Mouse (Mus musculus) neural tube, embryonic 13.5 days (tissue): ENCODE measurements around the gene Tdgf1. TPM values are rescaled to one million over a fixed set of nuclear protein-coding genes. Genes with fewer than 3 reads are reported as not detected.

Experiments
- ATAC-seq: fragments of 200-750 bp; cut with Nextera tagmentation; 2 replicates; pipeline ENCODE4 v1.8.0; 2017; ENCODE audit warnings: low read depth, mild to moderate bottlenecking, moderate TSS enrichment, moderate library complexity
- H3K27ac ChIP-seq: fragments of 300-500 bp; sonication (generic); replicated peaks from 2 replicates; pipeline ENCODE4 v1.5.1; 2015; ENCODE audit warnings: moderate library complexity, mild to moderate bottlenecking, inconsistent platforms
- H3K27me3 ChIP-seq: fragments of 300-500 bp; sonication (generic); 2 replicates; pipeline ENCODE4 v1.6.1; 2015; ENCODE audit warnings: mild to moderate bottlenecking, inconsistent platforms
- H3K36me3 ChIP-seq: fragments of 300-500 bp; sonication (generic); 2 replicates; pipeline ENCODE4 v1.6.1; 2015; ENCODE audit warnings: mild to moderate bottlenecking, inconsistent platforms
- H3K4me1 ChIP-seq: fragments of 300-500 bp; sonication (generic); replicated peaks from 2 replicates; pipeline ENCODE4 v1.6.1; 2015; ENCODE audit warnings: inconsistent platforms
- H3K4me2 ChIP-seq: fragments of 300-500 bp; sonication (generic); 2 replicates; pipeline ENCODE4 v1.6.1; 2015; ENCODE audit warnings: inconsistent platforms, mild to moderate bottlenecking, moderate library complexity
- H3K4me3 ChIP-seq: fragments of 300-500 bp; sonication (generic); 2 replicates; pipeline ENCODE4 v1.5.1; 2015; ENCODE audit warnings: mild to moderate bottlenecking, inconsistent platforms
- H3K9ac ChIP-seq: fragments of 300-500 bp; sonication (generic); 2 replicates; pipeline ENCODE4 v1.6.1; 2015; ENCODE audit warnings: moderate library complexity, mild to moderate bottlenecking, inconsistent platforms
- H3K9me3 ChIP-seq: fragments of 300-500 bp; sonication (generic); 2 replicates; pipeline ENCODE4 v1.6.1; 2016; ENCODE audit warnings: inconsistent platforms
- WGBS: fragments of 180-500 bp; shearing (Covaris S2); methylation state at CpG from one replicate; pipeline ENCODE4 v1.1.7; 2015; 5-methylcytosine and 5-hydroxymethylcytosine counted together
- polyA plus RNA-seq: library from polyadenylated mRNA; unstranded; fragments of >200 nt; fragmentation: Nextera tagmentation; extraction: Ambion mirVana; gene quantifications from 2 replicates; pipeline ENCODE4 v1.2.1, GENCODE M21; 2015

Tdgf1 gene
- polyA plus RNA-seq, 1 experiment from 2014 or later, result 0.22 TPM

GRCm38 (mm10) chr9:110965910-110966231 is 19.9 kb upstream of the Tdgf1 start:
- Histone ChIP-seq H3K4me1 (no peaks in the 10 kb centered on the region), H3K27me3 (no peaks in the 10 kb centered on the region), H3K9ac (no peak overlapping the region), H3K4me2 (no peak overlapping the region), H3K27ac (no peak overlapping the region), H3K9me3 (no peaks in the 10 kb centered on the region), H3K36me3 (no peaks in the 10 kb centered on the region), H3K4me3 (no peak overlapping the region)
- WGBS, result 76% methylated on average over 2 of the region's 2 CpGs
- no peak for ATAC-seq

- WGBS, result 90% methylated on average over 22 of the region's 22 CpGs
- Histone ChIP-seq H3K27me3 (no peaks in the 10 kb centered on the region), H3K4me3 (no peak overlapping the region), H3K9ac (no peak overlapping the region), H3K27ac (no peak overlapping the region), H3K36me3 (no peaks in the 10 kb centered on the region), H3K4me2 (no peak overlapping the region), H3K4me1 (no peaks in the 10 kb centered on the region), H3K9me3 (no peaks in the 10 kb centered on the region)
- no peak for ATAC-seq
These were observed 19.3 kb upstream of the Tdgf1 start for GRCm38 (mm10) chr9:110965062-110965909.

- Histone ChIP-seq H3K9me3 (no peaks in the 10 kb centered on the region), H3K36me3 (no peaks in the 10 kb centered on the region), H3K27me3 (no peaks in the 10 kb centered on the region), H3K4me3 (no peak overlapping the region), H3K27ac (no peak overlapping the region), H3K4me2 (no peak overlapping the region), H3K4me1 (no peaks in the 10 kb centered on the region), H3K9ac (no peak overlapping the region)
- no peak for ATAC-seq
- 89% methylated on average over 8 of the region's 8 CpGs for WGBS
These were observed 17.7 kb upstream of the Tdgf1 start for GRCm38 (mm10) chr9:110963566-110964115.

- Histone ChIP-seq H3K4me3 (no peak overlapping the region), H3K4me1 (no peaks in the 10 kb centered on the region), H3K9me3 (no peaks in the 10 kb centered on the region), H3K27ac (no peak overlapping the region), H3K9ac (no peak overlapping the region), H3K4me2 (no peak overlapping the region), H3K27me3 (no peaks in the 10 kb centered on the region), H3K36me3 (no peaks in the 10 kb centered on the region)
- ATAC-seq, result no peak
- WGBS, result 98% methylated on average over 8 of the region's 8 CpGs
These were observed 15.4 kb upstream of the Tdgf1 start for GRCm38 (mm10) chr9:110961386-110961785.

GRCm38 (mm10) chr9:110960230-110961149 is 14.5 kb upstream of the Tdgf1 start:
- 87% methylated on average over 13 of the region's 13 CpGs for WGBS
- H3K9me3 ChIP-seq, result no peaks in the 10 kb centered on the region
- no peak overlapping the region for H3K4me3 ChIP-seq
- no peaks in the 10 kb centered on the region for H3K36me3 ChIP-seq
- no peaks in the 10 kb centered on the region for H3K4me1 ChIP-seq
- H3K4me2 ChIP-seq, result no peak overlapping the region
- no peaks in the 10 kb centered on the region; the same call in 1 of the 2 replicates for H3K27me3 ChIP-seq
- no peak overlapping the region for H3K9ac ChIP-seq
- H3K27ac ChIP-seq, result no peak overlapping the region
- ATAC-seq, result no peak

GRCm38 (mm10) chr9:110959669-110960068 is 13.7 kb upstream of the Tdgf1 start:
- WGBS, result 84% methylated on average over 5 of the region's 5 CpGs
- no peak for ATAC-seq

GRCm38 (mm10) chr9:110955962-110956361 is 10.0 kb upstream of the Tdgf1 start:
- peaks cover 32% of the 10 kb centered on the region for H3K27me3 ChIP-seq
- WGBS, result 85% methylated on average over 6 of the region's 6 CpGs
- no peaks in the 10 kb centered on the region for H3K9me3 ChIP-seq
- no peak for ATAC-seq
- 0 out of 2 replicates have a peak, but pooled peaks cover 11% of the 10 kb centered on the region for H3K4me1 ChIP-seq
- no peak overlapping the region for H3K9ac ChIP-seq
- no peak overlapping the region for H3K4me2 ChIP-seq
- H3K4me3 ChIP-seq, result no peak overlapping the region
- H3K36me3 ChIP-seq, result no peaks in the 10 kb centered on the region
- no peak overlapping the region for H3K27ac ChIP-seq

More at GRCm38 (mm10) chr9:110959669-110960068, 13.7 kb upstream of the Tdgf1 start:
- no peak overlapping the region for H3K27ac ChIP-seq
- peaks cover 7% of the 10 kb centered on the region for H3K27me3 ChIP-seq
- 0 out of 2 replicates have a peak, but pooled peaks cover 1% of the 10 kb centered on the region for H3K4me1 ChIP-seq
- H3K9me3 ChIP-seq, result no peaks in the 10 kb centered on the region
- H3K4me3 ChIP-seq, result no peak overlapping the region
- no peak overlapping the region for H3K4me2 ChIP-seq
- H3K9ac ChIP-seq, result no peak overlapping the region
- H3K36me3 ChIP-seq, result no peaks in the 10 kb centered on the region

- Histone ChIP-seq H3K9ac (no peak overlapping the region), H3K4me1 (0 out of 2 replicates have a peak, but pooled peaks cover 11% of the 10 kb centered on the region), H3K4me2 (peak overlapping the region; percentile 89), H3K27me3 (peaks cover 33% of the 10 kb centered on the region), H3K4me3 (peak overlapping the region; percentile 46; the same call in 1 of the 2 replicates), H3K27ac (no peak overlapping the region), H3K36me3 (no peaks in the 10 kb centered on the region), H3K9me3 (no peaks in the 10 kb centered on the region)
- 62% methylated on average over 2 of the region's 2 CpGs for WGBS
- no peak for ATAC-seq
These were observed 8.9 kb upstream of the Tdgf1 start for GRCm38 (mm10) chr9:110954681-110955445.

GRCm38 (mm10) chr9:110953550-110954461 is 7.8 kb upstream of the Tdgf1 start:
- H3K27ac ChIP-seq, result peak overlapping the region; percentile 76
- 0 out of 2 replicates have a peak, but pooled peaks cover 11% of the 10 kb centered on the region for H3K4me1 ChIP-seq
- peak overlapping the region; percentile 46 for H3K4me3 ChIP-seq
- 1% methylated on average over 44 of the region's 44 CpGs for whole genome bisulfite sequencing
- peaks cover 33% of the 10 kb centered on the region for H3K27me3 ChIP-seq
- ATAC-seq, result peak; percentile 93
- no peaks in the 10 kb centered on the region for H3K36me3 ChIP-seq
- peak overlapping the region; percentile 89 for H3K4me2 ChIP-seq
- H3K9ac ChIP-seq, result peak overlapping the region; percentile 70
- no peaks in the 10 kb centered on the region for H3K9me3 ChIP-seq

GRCm38 (mm10) chr9:110952931-110953549 is 7.1 kb upstream of the Tdgf1 start:
- 37% methylated on average over 5 of the region's 5 CpGs for WGBS

More at GRCm38 (mm10) chr9:110952931-110953549, 7.1 kb upstream of the Tdgf1 start:
- Histone ChIP-seq H3K9me3 (no peaks in the 10 kb centered on the region), H3K9ac (peak overlapping the region; percentile 70), H3K27ac (peak overlapping the region; percentile 76), H3K4me1 (0 out of 2 replicates have a peak, but pooled peaks cover 11% of the 10 kb centered on the region), H3K4me2 (peak overlapping the region; percentile 89), H3K36me3 (no peaks in the 10 kb centered on the region), H3K27me3 (peaks cover 39% of the 10 kb centered on the region), H3K4me3 (peak overlapping the region; percentile 46)
- no peak; the same call in 1 of the 2 replicates for ATAC-seq
